Mouse (Mus musculus): ENCODE measurements at regions not wholly inside any gene's neighbourhood (a gene's known extent, or its start where the extent isn't known, plus 50 kb on each side); places are given as distances from the start of the nearest gene placed in this dataset.

- no peak for DNase-seq (ENCODE audit: low read depth, low spot score)
Measured at GRCm38 (mm10) chr2:159019921-159020534, 225.4 kb downstream of the Dhx35 start.

DNA sequence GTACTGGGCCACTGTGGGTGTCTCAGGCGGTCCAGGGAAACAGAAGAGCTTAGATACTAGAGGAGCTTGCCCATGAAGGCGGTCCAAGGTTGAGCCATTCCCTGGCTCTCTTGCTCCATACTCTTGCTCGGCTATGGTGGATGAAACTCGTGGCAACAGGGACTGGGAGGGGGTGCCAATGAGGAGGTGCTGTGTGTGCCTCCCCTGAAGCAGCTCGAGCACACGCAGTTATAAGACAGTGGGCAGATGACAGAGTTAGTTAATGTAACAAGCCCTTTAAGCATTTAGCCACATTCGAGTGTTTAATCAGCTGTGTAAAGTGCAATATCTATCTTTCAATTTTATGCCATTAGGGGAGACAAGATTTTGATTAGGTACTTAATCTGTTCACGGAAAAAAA, 237.5 kb downstream of the Dhx35 start:
- no peak for DNase-seq (ENCODE audit: low read depth, low spot score)

GRCm38 (mm10) chr2:159039916-159040315, 245.3 kb downstream of the Dhx35 start:
- no peak for DNase-seq (ENCODE audit: low read depth, low spot score)

- no peak for DNase-seq (ENCODE audit: low read depth, low spot score)
Measured at GRCm38 (mm10) chr2:159053534-159053933, 258.9 kb downstream of the Dhx35 start.

GRCm38 (mm10) chr2:159053936-159054335, 259.3 kb downstream of the Dhx35 start:
- DNase-seq (ENCODE audit: low read depth, low spot score): peak; percentile 56

GRCm38 (mm10) chr2:159054451-159054850, 259.8 kb downstream of the Dhx35 start:
- no peak for DNase-seq (ENCODE audit: low read depth, low spot score)

- no peak for DNase-seq (ENCODE audit: low read depth, low spot score)
Measured at GRCm38 (mm10) chr2:159055780-159056179, 261.2 kb downstream of the Dhx35 start.

DNA sequence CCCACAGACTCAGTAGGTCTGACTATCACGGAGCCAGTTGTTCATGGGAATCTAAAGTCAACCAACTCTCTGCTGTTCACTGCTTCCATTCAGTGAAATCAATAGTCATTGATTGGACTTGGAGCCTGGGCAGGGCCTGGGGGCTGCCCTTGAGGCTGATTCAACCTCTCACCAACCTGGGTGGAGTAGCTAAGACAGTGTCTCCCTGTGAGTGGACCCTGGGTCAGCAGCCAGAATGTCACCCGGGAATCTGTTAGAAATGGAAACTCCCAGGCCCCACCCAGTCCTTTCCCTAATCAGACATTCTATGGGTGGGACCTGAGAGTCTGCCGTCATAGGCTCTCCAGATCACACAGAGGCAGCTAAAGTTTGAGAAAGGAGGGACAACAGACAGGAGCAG, 262.4 kb downstream of the Dhx35 start:
- DNase-seq (ENCODE audit: low read depth, low spot score): no peak

DNA sequence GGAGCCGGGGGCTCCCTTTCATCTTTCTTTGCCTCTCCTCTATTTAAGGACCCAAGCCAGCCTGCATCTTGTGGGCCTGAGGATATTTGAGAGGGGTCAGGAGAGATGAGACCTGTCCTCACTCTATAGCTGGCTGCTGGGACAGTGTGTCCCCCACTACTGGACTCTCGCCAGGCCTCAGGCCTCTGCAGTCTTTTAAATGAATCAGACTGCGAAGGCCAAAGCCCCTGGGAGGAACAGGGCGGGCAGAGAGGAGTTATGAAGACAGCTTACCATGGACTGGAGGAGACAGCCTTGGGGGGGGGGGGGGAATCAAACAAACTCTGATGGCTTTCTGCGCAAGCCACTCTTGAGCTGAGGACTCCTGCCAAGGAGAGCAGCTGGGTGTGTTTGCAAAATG, 262.9 kb downstream of the Dhx35 start:
- no peak for DNase-seq (ENCODE audit: low read depth, low spot score)

DNA sequence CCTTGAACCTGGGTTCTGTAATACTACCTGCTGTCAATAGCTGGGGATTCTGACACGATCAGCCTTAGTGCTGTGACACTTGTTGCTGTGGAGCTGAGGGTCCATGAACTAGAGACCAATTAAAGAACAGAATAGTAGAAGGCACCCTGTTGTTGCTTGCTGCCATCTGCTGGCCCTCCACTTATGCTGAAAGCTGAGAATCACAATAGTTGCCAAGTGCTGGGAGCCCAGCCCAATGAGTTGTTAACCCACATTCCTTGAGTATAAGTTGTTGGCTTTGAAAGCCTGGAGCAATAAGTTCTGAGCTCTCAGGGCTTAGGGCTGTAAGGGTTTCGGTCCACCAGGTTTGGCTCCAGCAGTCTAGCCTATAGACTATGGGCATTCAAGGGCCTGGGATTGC, 267.7 kb downstream of the Dhx35 start:
- DNase-seq (ENCODE audit: low read depth, low spot score): no peak

GRCm38 (mm10) chr2:159062666-159063065, 268.1 kb downstream of the Dhx35 start:
- DNase-seq (ENCODE audit: low read depth, low spot score): no peak

- no peak for DNase-seq (ENCODE audit: low read depth, low spot score)
Measured at GRCm38 (mm10) chr2:159064403-159064970, 269.9 kb downstream of the Dhx35 start.

- DNase-seq (ENCODE audit: low read depth, low spot score): no peak
Measured at GRCm38 (mm10) chr2:159067506-159067905, 272.9 kb downstream of the Dhx35 start.

DNA sequence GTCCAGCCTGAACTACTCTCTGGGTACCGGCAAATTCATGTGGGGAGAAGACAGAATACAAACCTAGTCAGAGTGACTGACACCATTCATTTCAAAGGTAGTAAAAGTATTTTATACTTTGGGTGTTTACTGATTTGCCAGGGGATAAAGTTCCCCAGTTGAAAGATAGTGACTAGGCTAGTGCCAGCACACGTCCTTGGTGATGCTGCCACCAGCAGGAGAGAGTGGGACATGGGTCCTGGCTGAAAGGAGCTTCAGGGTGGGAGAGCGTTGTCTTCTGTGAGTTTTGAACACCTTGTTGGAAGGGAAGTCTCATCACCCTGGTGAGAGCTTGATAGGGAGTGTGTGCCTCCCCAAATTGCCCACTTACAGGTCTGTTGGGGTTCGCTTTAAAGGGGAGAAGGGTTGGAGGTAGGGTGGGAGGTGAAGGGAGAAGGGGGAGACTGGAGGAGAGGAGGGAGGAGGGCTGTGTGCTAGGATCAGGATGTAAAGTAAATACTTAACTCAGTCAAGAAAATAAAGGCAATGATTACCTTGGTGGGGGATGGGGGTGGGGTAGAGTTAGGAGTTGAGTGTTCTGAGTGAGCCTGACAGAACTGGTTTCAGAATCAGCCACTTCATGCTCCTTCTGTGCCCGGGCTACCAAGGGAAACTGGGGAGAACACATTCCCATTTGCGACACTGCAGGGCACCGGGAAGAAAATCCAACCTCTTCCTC, 273.9 kb downstream of the Dhx35 start:
- DNase-seq (ENCODE audit: low read depth, low spot score): no peak

DNA sequence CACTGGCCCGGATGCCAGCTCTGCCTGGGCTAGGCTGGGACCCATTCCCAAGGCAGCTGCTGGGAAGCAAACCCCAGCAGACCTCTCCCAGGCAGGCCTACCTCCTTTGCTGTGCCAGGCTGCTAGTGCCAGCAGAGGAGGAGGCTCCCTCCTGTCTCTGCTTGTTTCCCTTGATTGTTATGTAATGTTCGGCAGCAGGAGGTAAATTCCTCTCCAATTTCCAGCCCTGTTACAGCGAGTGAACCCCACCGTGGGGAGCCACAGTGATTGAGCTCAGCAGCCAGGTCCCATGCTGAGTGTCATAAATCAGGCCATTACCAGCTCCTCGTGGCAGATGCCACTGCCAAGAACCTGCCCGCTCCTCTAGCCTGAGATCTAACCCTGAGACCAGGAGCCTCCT, 274.6 kb downstream of the Dhx35 start:
- DNase-seq (ENCODE audit: low read depth, low spot score): peak; percentile 67

DNA sequence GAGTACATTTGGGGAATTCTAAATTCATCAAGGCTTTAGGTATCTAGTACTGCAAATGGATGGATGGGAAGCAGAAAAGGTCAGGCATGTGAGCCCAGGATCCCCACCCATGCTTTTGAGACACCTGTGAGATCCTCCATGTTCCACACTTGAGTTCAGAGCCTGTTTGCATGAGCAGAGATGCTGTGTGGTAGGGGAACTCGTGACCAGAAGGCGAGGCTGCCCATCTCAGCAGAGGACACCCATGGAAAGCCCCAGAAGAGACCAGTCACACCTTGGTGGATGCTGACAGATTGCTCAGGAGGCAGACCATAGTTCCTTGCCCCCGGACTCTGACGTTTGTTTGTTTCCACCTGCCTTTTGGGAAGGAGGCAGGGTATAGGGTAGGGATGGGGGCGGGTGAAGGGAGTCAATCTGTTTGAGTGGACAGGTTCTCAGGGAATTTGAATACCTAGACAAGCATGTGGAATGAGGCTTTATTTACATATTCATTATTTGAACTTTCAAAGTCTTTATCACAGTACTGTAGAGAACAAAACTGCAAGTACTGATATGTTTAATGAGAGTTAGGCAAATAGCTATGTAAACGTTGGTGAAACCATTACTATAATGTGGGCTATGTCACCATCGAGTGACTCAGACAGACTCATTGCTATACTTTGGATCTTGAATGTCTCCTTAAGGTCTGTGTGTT, 278.5 kb downstream of the Dhx35 start:
- no peak for DNase-seq (ENCODE audit: low read depth, low spot score)

DNA sequence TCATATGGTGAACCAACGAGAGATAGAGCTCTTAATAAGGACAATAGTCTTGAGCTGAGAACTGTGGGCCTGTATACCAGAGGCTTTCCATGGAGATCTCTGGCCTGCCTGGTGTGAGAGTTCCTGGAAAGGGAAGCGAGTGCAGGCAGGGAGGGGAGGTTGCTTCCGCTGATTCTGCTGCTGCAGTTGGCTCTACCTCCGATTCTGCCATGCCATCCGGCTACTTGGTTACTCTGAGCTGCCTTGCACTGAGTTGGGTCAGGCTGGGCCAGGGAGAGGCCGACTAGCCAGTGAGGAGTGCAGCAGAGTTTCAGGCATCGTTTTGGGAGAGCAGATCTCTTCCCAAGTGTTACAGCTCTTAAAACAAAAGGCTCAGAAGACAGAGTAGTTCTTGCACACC, 285.2 kb downstream of the Dhx35 start:
- no peak for DNase-seq (ENCODE audit: low read depth, low spot score)

GRCm38 (mm10) chr2:159080784-159081544, 286.4 kb downstream of the Dhx35 start:
- DNase-seq (ENCODE audit: low read depth, low spot score): no peak

GRCm38 (mm10) chr2:159086836-159087235, 292.2 kb downstream of the Dhx35 start:
- DNase-seq (ENCODE audit: low read depth, low spot score): no peak

- DNase-seq (ENCODE audit: low read depth, low spot score): no peak
Measured at GRCm38 (mm10) chr2:159088196-159088595, 293.6 kb downstream of the Dhx35 start.

GRCm38 (mm10) chr2:159096667-159097066, 302.1 kb downstream of the Dhx35 start:
- peak; percentile 7 for DNase-seq (ENCODE audit: low read depth, low spot score)

DNA sequence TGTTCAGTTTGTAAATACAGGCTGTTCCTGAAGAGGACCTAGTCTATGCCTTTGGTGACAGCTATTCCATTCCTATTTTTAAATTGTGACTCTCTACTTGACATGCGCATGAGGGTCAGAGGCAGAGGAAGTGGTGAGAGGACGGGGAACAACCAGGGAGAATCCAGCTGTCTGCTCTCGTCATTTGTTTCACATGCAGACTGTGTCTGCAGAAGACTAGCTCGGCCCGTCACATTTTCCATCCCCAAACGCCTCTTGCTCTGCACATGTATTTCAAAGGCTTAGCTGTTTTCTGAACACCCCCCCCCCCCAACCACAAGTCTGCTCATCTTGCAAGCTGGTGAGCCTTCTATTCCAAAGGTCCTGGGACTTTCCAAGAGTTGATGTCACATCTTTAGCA, 339.4 kb downstream of the Dhx35 start:
- no peak for DNase-seq (ENCODE audit: low read depth, low spot score)

All from mesoderm, embryonic 11.5 days (tissue).